Mouse (Mus musculus) cortical plate, adult 2 months (tissue): ENCODE measurements around the gene Elmod1. TPM values are rescaled to one million over a fixed set of nuclear protein-coding genes. Genes with fewer than 3 reads are reported as not detected.

Source experiments
- H3K27ac ChIP-seq: fragments of 200-500 bp; 2 replicates; pipeline ENCODE4 v1.5.1; 2012; ENCODE audit warnings: low read length, control low read depth, inconsistent platforms; ENCODE audit not compliant: insufficient read depth
- H3K4me1 ChIP-seq: fragments of 200-500 bp; 2 replicates; pipeline ENCODE4 v1.6.1; 2011; ENCODE audit warnings: low read length; ENCODE audit not compliant: control insufficient read depth, insufficient read depth
- H3K4me3 ChIP-seq: fragments of 200-500 bp; 2 replicates; pipeline ENCODE4 v1.5.1; 2011; ENCODE audit warnings: mild to moderate bottlenecking, low read length, control low read depth; ENCODE audit not compliant: insufficient read depth
- CTCF ChIP-seq: fragments of 200-500 bp; IDR thresholded peaks from 2 replicates; pipeline ENCODE4 v1.5.1; 2011; ENCODE audit warnings: mild to moderate bottlenecking, control low read depth, low read length; ENCODE audit not compliant: insufficient read depth; ENCODE audit errors: extremely low read depth
- POLR2A ChIP-seq: fragments of 200-500 bp; IDR thresholded peaks from 2 replicates; pipeline ENCODE4 v1.6.1; 2011; ENCODE audit warnings: mild to moderate bottlenecking, low read length, control low read depth; ENCODE audit not compliant: insufficient read depth; ENCODE audit errors: extremely low read depth
- polyA plus RNA-seq: library from polyadenylated mRNA; depleted of rRNA; stranded (reverse); fragments of >200 nt; gene quantifications from 2 replicates; pipeline ENCODE4 v1.2.3, GENCODE M21; 2012; rRNA removed

The Elmod1 gene
- polyA plus RNA-seq, 1 experiment = 167 TPM

DNA sequence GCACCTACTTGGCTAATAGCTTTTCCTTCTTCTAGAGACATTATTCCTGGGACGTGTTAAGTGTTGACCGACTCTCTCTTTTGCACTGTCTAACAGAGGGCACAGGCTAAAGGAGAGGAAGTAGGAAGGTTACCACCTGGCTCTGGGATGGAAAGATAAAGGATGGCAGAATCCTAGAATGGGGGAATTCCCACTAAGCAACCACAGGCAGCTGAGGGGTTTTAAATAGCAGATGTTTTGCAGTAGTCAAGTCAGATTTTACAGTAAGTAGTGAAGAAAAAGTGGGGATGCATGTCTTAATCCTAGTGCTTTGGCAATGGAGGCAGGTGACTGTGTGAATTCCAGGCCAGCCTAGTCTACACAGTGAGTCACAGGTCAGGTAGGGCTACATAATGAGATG is 64.3 kb downstream of the Elmod1 start:
- TF ChIP-seq CTCF = no peak
- no peak for TF ChIP-seq POLR2A
- Histone ChIP-seq H3K4me1 (peaks cover 5% of the 10 kb centered on the region), H3K27ac (no peak overlapping the region), H3K4me3 (no peak overlapping the region)

DNA sequence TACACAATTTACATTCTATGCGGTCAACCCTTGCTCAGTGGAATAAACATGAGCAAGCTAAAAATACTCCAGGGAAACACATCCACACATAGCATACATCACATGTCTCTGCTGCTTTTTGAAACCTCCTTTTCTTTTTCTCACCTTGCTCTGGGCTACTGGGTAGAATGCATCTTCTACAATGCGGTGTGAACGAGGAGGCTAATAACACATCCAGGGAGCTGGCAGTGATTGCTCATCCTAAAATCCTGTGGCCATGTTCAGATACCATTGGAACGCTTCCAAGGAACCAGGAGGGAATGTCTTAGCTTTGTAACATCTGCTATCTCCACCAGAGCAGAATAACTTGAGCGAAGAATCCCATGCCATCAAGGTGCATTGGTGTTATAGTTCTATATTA is 64.8 kb downstream of the Elmod1 start:
- no peak overlapping the region for H3K4me3 ChIP-seq
- peaks cover 5% of the 10 kb centered on the region for H3K4me1 ChIP-seq
- no peak overlapping the region for H3K27ac ChIP-seq
- TF ChIP-seq POLR2A (no peak), CTCF (no peak)

DNA sequence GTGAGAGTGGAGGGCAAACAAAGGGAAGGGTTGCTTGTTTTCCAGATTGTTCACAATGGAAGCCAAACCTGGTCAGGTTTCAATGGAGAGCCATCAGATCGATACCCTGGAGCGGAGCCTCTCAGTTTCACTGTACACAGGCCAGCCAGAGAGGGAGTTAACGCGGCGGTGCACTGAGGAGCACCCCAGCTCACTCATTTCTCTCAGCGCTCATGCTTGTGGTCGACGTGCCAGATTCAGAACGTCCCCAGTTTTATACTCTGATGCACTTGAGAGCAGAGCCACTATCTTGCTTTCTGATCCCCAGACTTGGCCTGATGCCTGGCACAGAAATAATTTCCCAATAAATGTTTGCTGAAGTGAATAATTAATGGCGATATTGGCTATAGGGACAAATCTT is 68.3 kb downstream of the Elmod1 start:
- peaks cover 7% of the 10 kb centered on the region for H3K4me1 ChIP-seq
- H3K4me3 ChIP-seq = no peak overlapping the region
- no peak for TF ChIP-seq CTCF
- no peak for TF ChIP-seq POLR2A
- no peak overlapping the region for H3K27ac ChIP-seq

DNA sequence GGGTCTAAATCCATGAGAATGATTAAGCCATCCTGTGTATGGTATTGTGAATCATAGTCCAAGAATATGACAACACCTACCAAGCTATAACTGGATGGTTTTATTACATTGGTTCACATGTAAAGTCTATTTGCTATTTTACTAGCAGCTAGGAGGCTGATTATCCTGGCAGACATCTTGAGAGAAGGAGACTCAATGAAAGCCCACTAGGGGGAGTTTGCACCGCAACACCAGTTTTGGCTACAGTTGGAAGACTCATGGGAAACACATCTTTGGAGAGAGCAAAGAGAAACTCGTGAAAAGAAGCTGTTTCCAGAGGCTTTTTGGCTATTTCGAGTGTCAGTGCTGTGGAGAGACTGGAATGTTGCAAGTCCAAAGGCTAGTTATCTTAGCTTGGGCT is 69.7 kb downstream of the Elmod1 start:
- Histone ChIP-seq H3K4me3 (no peak overlapping the region), H3K27ac (no peak overlapping the region), H3K4me1 (peaks cover 5% of the 10 kb centered on the region)
- TF ChIP-seq POLR2A (no peak), CTCF (0 out of 2 replicates have a peak, but pooled peaks have one; percentile 15)

DNA sequence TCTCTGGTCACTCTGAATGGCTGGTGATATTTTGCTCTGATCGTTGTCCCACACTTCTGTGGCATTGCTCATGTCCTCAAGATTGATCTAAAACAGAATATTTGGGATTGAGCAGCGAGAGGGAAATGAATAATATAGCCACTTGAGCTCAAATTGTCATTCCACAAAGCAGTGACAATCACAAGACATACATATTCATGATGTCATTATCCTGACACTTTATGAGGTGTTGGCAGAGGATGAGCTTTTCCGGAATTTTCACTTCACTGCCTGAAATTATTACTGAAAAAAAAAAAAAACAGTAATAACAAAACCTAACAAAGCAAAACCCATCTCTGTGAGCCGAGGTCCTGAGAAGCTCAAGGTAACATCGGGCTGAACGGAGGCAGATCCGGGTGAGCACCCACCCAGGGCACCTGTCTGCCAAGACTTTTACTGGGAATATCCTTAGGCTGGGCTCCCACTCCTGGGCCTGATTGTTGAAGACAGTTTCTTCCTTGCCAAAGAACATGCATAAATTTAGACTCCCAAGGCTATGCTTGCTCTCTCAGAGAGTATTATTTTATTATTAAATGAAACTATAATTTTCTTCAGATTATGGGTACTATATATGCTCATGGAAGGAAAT is 71.8 kb downstream of the Elmod1 start:
- Histone ChIP-seq H3K27ac (peak overlapping the region; percentile 70; the same call in 1 of the 2 replicates), H3K4me3 (no peak overlapping the region), H3K4me1 (peaks cover 4% of the 10 kb centered on the region)
- TF ChIP-seq CTCF (no peak), POLR2A (no peak)

DNA sequence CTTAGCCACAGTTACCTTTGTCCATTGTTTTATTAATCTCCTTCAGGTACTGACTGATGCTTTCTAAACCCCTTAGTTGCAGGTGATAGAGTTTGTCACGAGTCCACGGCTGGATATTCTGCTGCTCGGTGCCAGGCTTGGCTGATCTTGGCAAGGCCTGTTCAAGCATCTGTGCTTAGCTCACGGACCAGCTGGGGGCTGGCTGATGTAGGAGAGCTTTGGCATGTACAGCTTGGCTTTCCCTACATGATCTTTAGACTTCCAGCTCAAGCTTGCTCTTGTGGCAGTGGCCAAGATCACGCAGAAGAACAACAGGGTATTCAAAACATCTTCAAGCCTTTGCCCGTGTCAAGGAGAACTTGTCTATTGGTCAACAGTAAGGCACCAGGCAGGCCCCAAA is 75.3 kb downstream of the Elmod1 start:
- Histone ChIP-seq H3K4me1 (peaks cover 2% of the 10 kb centered on the region; the same call in 1 of the 2 replicates), H3K4me3 (no peak overlapping the region), H3K27ac (no peak overlapping the region)
- TF ChIP-seq CTCF = no peak
- no peak for TF ChIP-seq POLR2A

DNA sequence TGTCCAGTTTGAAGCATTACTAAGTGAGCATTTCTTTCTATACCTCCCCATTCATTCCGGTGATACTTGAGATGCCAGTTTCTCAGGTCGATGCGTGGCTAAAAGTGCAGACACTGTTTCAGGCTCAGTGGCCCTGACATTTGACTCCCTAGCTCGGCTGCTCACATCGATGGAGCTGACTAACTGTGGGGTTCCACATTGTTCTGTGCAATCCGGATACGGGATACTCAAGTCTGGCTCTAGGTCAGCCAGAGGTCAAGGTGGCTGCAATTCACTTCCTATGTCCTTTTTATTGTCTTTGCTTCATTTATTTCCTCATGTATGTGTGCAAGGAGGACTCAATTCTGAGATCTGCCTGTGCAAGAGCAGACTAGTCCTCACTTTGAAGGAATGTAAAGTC is 79.3 kb downstream of the Elmod1 start:
- H3K4me1 ChIP-seq = no peaks in the 10 kb centered on the region; the same call in 1 of the 2 replicates
- no peak for TF ChIP-seq CTCF
- TF ChIP-seq POLR2A = no peak
- no peak overlapping the region for H3K27ac ChIP-seq
- H3K4me3 ChIP-seq = no peak overlapping the region

DNA sequence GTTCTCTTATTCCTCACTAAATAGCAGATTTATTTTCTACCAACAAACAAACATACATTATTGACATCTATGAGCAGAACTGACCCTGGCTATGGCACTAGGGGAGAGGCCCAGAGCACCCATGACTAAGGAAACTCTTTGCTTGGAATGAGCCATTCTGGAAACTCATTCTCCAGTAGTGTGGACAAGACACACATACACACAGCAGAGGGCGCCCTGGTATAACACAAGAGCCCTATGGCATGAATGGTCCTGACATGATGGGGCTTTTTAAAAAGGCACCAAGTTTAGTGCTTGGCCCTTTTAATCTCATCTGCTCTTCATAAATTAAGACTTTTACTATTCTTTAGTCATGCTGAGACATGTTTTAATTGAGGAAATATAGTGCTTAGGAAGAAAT is 85.0 kb downstream of the Elmod1 start:
- Histone ChIP-seq H3K4me3 (no peak overlapping the region), H3K4me1 (no peaks in the 10 kb centered on the region), H3K27ac (no peak overlapping the region)
- TF ChIP-seq POLR2A = no peak
- TF ChIP-seq CTCF = peak; percentile 85

DNA sequence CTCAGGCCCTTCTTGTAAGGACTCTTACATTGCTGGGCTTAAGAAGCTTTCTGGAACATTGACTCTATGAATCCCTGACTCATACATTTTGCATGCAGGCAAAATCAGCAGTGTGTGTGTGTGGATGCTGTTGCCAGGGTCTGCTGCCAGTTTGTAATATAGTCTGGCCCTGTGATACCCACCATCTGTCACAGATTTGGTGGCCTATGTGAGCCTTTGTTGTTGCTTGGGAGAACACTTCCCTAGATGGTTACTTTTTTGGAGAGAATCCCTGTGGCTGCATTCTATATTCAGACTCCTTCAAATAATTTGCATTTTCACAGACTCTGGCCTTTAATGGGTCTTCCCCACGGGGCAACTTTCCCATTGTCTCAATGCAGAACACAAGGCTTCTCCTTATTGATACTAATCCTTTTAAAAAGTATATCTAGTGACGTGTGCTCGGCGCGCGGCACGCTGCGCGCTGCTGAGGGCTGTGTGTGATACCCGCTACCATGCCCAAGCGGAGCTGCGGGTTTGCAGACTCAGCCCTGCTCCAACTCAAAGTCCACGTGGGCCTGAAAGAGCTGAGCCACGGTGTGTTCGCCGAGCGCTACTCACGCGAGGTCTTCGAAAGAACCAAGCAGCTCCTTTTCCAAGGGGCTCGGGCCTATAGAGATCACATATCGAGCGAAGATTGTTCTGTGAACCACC is 91.4 kb downstream of the Elmod1 start:
- no peaks in the 10 kb centered on the region for H3K4me1 ChIP-seq
- H3K4me3 ChIP-seq = no peak overlapping the region
- no peak overlapping the region for H3K27ac ChIP-seq
- TF ChIP-seq POLR2A = no peak
- TF ChIP-seq CTCF = no peak

DNA sequence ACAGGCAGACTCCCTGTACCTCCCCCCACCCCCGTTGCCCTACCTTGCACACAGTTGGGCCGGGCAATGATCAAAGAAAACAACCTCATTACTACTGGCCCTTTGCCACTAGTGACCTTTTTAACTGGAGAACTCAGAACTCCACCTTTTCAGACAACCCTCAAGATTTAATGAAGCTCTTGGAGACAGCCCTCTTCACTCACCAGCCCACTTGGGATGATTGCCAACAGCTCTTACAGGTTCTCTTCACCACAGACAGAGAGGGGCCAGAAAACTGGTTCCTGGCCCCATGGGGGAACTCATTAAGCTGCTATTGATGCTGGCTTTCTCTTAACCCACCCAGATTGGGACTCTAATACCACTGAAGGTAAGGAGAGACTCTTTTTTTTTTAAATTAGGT is 97.7 kb downstream of the Elmod1 start:
- H3K4me1 ChIP-seq = no peaks in the 10 kb centered on the region
- no peak overlapping the region for H3K4me3 ChIP-seq
- H3K27ac ChIP-seq = no peak overlapping the region
- TF ChIP-seq CTCF (no peak), POLR2A (no peak)

DNA sequence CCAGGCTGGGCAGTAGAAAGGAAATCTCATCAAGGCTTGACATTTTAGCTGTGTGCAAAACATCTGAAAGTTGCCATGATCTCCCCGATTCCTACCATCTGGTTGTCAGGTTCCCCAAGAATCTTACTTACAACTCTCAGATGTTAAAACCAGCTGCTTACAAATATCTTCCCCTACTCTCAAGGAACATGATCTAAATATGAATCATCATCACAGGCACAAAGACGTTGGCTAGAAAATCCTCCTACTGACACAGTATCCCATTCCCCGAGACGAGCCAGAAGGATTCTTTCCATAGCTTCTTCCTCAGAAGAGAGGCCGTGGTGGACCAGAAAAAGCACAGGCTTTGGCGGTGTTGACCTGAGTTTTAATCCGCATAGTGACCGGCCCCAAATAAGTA is 101.9 kb downstream of the Elmod1 start:
- TF ChIP-seq CTCF (no peak), POLR2A (no peak)
- Histone ChIP-seq H3K27ac (no peak overlapping the region), H3K4me1 (no peaks in the 10 kb centered on the region), H3K4me3 (no peak overlapping the region)

Other genes starting within 250 kb of the Elmod1 start
- 5.7 and 6.2 TPM in 2 replicates for gene Slc35f2, start 203.8 kb downstream of the Elmod1 start, polyA plus RNA-seq
- gene Sln, start 125.1 kb downstream of the Elmod1 start, polyA plus RNA-seq = 0.38 and 0.50 TPM in 2 replicates
- gene Tnfaip8l3, start 93.1 kb upstream of the Elmod1 start, polyA plus RNA-seq = 3.6 and 3.7 TPM in 2 replicates